Mouse (Mus musculus): ENCODE measurements around the gene Kank1. TPM values are rescaled to one million over a fixed set of nuclear protein-coding genes. Genes with fewer than 3 reads are reported as not detected.

The Kank1 gene
- polyA plus RNA-seq, 1 experiment: 30.6 TPM

DNA sequence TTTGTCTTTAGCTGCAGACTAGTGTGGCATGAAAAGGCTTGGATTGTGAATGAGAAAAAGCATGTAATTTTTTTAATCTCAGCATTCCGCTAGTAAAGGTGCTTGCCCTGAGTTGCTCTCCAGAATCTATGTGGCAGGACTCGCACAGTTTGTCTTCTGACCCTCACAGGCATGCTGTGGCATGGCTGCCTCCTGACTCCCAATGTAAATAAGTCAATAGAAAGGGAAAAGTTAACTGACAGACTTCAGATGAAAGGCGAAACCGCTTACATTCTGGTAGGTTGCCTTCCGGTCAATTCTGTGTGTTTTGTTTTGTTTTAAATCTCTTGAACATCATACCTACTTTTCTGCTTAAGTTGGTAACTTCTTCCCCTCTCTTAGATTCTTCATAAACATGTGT is 64.4 kb downstream of the Kank1 start:
- TF ChIP-seq POLR2A (IDR thresholded peaks at IDR 0.05; ENCODE audit: low read depth, low read length) (no peak), CTCF (IDR thresholded peaks at IDR 0.05; ENCODE audit: borderline replicate concordance, insufficient read depth, low read length) (no peak)

DNA sequence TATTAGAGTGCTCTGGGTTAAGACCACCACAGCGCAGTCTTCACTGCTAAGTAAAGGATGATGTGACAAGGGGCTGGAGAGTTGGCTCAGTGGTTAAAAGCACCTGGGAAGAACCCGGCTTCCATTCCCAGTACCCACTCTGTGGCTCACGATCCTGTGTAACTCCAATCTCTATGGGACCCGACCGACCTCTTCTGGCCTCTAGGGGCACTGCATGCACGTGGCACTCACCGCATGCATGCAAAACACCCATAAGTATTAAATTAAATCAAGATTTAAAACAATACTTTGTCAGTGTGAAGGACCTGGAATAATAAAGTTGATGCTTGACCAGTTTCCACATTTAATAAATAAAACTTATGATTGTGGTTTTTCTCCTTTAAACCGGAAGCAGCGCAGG is 69.5 kb downstream of the Kank1 start:
- TF ChIP-seq CTCF (IDR thresholded peaks at IDR 0.05; ENCODE audit: borderline replicate concordance, insufficient read depth, low read length) (peak; percentile 49; the same call in 1 of the 2 replicates), POLR2A (IDR thresholded peaks at IDR 0.05; ENCODE audit: low read depth, low read length) (no peak)
- H3K4me1 ChIP-seq (ENCODE audit: control insufficient read depth, insufficient read depth, low read length): no peaks in the 10 kb centered on the region
- no peak overlapping the region for H3K27ac ChIP-seq (ENCODE audit: insufficient read depth, low read length)
- no peak overlapping the region for H3K4me3 ChIP-seq (ENCODE audit: insufficient read depth, low read length)

More for the DNA sequence above, 64.4 kb downstream of the Kank1 start:
- no peak overlapping the region for H3K4me3 ChIP-seq (ENCODE audit: insufficient read depth, low read length)
- H3K4me1 ChIP-seq (ENCODE audit: control insufficient read depth, insufficient read depth, low read length): no peaks in the 10 kb centered on the region
- no peak overlapping the region for H3K27ac ChIP-seq (ENCODE audit: insufficient read depth, low read length)

DNA sequence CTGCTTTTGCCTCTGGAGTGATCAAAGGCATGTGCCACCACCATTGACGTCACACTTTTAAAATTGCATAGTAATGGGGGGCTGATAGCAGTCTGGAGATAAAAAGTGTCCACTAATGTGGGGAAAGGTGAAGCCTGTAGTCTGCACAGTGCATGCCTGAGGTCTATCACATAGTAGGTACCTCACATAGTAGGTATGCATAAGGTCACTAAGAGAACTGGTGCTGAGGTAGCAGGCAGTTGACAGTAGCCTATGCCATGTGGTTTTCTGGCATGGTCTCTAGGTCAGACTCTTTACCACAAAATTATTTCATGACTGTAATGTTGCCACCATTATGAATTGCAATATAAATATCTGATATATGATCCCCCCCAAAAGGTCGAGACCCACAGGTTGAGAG is 71.4 kb downstream of the Kank1 start:
- TF ChIP-seq POLR2A (IDR thresholded peaks at IDR 0.05; ENCODE audit: low read depth, low read length): no peak
- no peak for TF ChIP-seq CTCF (IDR thresholded peaks at IDR 0.05; ENCODE audit: borderline replicate concordance, insufficient read depth, low read length)
- H3K27ac ChIP-seq (ENCODE audit: insufficient read depth, low read length): no peak overlapping the region
- no peaks in the 10 kb centered on the region for H3K4me1 ChIP-seq (ENCODE audit: control insufficient read depth, insufficient read depth, low read length)
- no peak overlapping the region for H3K4me3 ChIP-seq (ENCODE audit: insufficient read depth, low read length)

DNA sequence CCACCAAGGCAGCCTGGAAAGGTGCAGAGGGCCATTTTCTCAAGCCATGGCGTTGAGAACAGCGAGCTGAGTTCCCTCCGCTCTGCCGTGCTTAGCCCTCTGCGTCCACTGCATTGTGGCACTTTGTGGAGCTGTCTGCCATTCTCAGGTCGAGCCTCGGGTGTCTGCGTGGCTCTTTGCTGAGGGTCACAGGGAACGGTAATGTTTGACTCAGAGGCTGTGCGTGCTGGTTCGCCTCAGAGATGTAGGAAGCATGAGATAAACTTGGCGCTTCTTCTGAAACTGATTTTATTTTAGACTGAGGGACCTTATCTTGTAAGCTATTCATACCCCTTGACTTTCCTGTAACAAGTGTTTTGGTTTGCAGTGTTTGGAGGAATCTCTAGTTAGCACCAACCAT is 72.0 kb downstream of the Kank1 start:
- TF ChIP-seq CTCF (IDR thresholded peaks at IDR 0.05; ENCODE audit: borderline replicate concordance, insufficient read depth, low read length) (no peak), POLR2A (IDR thresholded peaks at IDR 0.05; ENCODE audit: low read depth, low read length) (no peak)
- H3K27ac ChIP-seq (ENCODE audit: insufficient read depth, low read length): no peak overlapping the region
- no peak overlapping the region for H3K4me3 ChIP-seq (ENCODE audit: insufficient read depth, low read length)
- no peaks in the 10 kb centered on the region for H3K4me1 ChIP-seq (ENCODE audit: control insufficient read depth, insufficient read depth, low read length)

DNA sequence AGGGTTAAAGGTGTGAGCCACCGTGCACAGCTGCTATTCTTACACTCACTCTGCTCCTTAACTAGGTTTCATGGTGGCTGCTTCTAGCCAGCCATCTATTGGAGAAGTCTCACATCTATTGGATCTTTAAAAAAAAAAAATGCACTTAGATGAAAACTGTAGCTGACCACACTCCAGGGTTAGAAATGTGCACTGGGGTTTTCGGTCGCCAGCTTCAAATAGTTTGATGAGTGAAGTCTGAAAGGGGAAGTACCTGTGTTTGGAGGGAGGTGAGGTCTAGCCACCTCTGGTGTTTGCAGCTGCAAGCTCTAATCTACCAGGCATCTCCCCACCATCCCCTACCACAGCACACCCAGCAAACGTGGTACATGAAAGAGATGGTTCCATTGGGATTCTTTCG is 74.2 kb downstream of the Kank1 start:
- H3K27ac ChIP-seq (ENCODE audit: insufficient read depth, low read length): no peak overlapping the region
- H3K4me1 ChIP-seq (ENCODE audit: control insufficient read depth, insufficient read depth, low read length): no peaks in the 10 kb centered on the region
- no peak overlapping the region for H3K4me3 ChIP-seq (ENCODE audit: insufficient read depth, low read length)
- TF ChIP-seq CTCF (IDR thresholded peaks at IDR 0.05; ENCODE audit: borderline replicate concordance, insufficient read depth, low read length) (no peak), POLR2A (IDR thresholded peaks at IDR 0.05; ENCODE audit: low read depth, low read length) (no peak)

DNA sequence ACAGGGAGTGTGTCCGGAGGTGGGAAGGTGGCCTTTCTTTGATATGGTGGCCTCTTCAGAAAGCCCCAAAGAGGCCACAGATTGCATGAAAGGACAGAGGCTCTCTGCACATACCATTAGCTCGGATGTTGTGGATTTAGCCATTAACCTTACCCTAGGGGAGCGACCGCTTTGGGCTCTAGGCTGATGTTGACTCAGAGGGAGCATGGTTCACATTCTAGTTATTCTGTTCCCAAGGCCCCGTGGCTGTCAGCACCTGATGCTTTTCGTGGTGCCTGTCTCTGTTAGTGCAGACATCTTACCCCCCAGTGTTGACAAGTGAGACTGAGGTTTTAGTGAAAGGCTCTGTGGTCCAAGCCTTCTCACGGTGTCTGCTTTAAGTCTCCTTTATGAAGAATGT is 74.9 kb downstream of the Kank1 start:
- TF ChIP-seq CTCF (IDR thresholded peaks at IDR 0.05; ENCODE audit: borderline replicate concordance, insufficient read depth, low read length) (no peak), POLR2A (IDR thresholded peaks at IDR 0.05; ENCODE audit: low read depth, low read length) (no peak)
- Histone ChIP-seq H3K27ac (ENCODE audit: insufficient read depth, low read length) (no peak overlapping the region), H3K4me1 (ENCODE audit: control insufficient read depth, insufficient read depth, low read length) (no peaks in the 10 kb centered on the region), H3K4me3 (ENCODE audit: insufficient read depth, low read length) (no peak overlapping the region)

DNA sequence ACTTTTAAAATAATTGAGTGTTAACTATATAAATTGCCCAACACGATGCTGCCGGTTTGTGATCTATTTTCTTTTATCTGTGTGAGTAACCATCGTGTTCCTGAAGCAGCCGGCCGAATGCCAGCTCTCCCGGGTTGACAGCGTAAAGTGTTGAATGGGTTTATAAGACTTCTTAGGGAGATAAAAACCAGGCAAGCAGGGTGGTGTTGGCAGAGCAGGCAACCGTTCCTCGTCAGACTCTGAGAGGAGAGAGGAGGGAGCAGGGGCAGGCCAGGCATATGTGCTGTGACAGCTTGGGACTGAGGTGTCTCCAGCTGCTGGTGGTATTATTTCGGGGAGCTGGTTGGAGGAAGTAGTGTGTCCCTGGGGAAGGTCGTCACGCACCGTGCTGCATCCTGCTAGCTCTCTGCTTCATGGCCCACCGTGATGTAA is 78.7 kb downstream of the Kank1 start:
- Histone ChIP-seq H3K27ac (ENCODE audit: insufficient read depth, low read length) (no peak overlapping the region), H3K4me1 (ENCODE audit: control insufficient read depth, insufficient read depth, low read length) (no peaks in the 10 kb centered on the region), H3K4me3 (ENCODE audit: insufficient read depth, low read length) (no peak overlapping the region)
- TF ChIP-seq POLR2A (IDR thresholded peaks at IDR 0.05; ENCODE audit: low read depth, low read length): no peak
- no peak for TF ChIP-seq CTCF (IDR thresholded peaks at IDR 0.05; ENCODE audit: borderline replicate concordance, insufficient read depth, low read length)

DNA sequence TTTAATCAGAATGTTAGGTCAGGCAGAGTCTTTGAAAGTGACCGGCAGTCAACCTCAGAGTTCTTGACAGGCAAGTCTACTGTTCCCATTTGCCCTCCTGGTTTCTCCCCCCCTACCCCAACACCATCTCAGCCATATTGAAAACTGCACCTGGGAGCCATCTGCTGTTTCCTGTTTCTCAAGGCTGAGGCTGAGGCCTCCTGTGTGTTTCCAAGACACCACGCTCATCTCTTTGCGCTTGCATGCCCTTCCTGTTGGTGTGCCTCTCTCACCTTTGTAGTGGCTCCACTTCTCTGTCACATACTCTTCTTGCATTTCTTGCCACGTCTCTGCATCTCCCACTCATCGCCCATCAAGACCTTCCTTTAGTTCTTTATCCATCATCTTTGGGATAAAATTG is 79.2 kb downstream of the Kank1 start:
- no peak overlapping the region for H3K27ac ChIP-seq (ENCODE audit: insufficient read depth, low read length)
- H3K4me3 ChIP-seq (ENCODE audit: insufficient read depth, low read length): no peak overlapping the region
- H3K4me1 ChIP-seq (ENCODE audit: control insufficient read depth, insufficient read depth, low read length): no peaks in the 10 kb centered on the region
- TF ChIP-seq CTCF (IDR thresholded peaks at IDR 0.05; ENCODE audit: borderline replicate concordance, insufficient read depth, low read length) (no peak), POLR2A (IDR thresholded peaks at IDR 0.05; ENCODE audit: low read depth, low read length) (no peak)

DNA sequence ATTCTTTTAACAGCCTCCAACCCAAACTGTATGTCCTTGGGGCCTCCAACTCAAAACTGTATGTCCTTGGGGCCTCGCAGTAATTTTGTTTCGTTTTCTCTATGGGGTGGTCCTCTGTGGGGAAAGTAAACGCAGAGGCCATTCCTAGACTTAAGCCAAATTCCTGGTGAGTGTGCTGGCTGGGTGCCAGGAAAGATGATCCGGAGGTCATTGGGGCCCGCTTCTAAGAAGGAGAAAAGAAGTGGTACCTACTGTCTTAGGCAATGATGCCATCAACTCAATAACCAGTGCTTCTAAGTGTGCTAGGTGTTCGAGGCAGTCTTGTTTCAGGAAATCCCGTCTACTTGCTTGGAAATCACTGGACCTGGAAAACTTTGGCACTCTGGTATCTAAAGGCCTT is 87.5 kb downstream of the Kank1 start:
- TF ChIP-seq POLR2A (IDR thresholded peaks at IDR 0.05; ENCODE audit: low read depth, low read length) (no peak), CTCF (IDR thresholded peaks at IDR 0.05; ENCODE audit: borderline replicate concordance, insufficient read depth, low read length) (no peak)
- Histone ChIP-seq H3K27ac (ENCODE audit: insufficient read depth, low read length) (no peak overlapping the region), H3K4me3 (ENCODE audit: insufficient read depth, low read length) (no peak overlapping the region), H3K4me1 (ENCODE audit: control insufficient read depth, insufficient read depth, low read length) (no peaks in the 10 kb centered on the region)

DNA sequence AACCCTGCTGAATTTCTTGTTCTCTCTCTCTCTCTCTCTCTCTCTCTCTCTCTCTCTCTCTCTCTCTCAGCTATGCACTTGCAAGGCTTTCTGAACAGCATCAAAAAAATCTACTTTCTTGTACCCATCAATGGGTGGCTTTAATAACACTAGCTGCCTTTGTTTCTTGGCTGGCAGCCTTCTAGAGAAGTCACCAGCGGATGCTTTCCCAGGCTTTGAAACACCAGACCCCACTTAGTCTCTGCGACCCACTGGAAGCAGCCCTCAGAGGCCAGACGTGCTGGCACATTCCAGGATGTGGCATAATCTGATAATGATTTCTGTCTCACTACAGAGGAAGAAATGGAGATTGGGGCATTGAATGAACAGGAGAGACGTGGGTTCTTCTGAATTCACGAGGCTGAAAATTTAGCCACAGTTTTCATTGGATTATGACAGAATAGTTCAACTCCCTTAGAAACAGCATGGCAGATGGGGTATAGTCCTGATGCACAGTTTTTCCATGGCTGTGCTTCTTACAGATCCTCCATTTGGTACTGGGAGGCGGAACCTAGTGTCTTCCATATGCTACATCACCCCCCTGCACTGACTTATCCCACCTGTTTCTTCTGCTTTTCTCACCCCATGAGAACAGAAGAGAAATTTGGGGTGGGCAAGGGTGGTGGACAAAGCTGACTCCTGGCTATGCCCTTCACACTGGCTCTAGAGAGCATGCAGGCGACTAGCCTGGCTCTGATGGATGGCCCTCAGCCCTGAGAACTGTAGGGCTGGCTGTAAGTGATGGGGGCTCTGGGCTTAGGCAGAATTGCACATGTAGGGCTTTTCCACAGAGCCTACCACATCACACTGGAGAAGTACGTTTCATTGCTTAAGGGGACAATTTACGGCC is 88.6 kb downstream of the Kank1 start:
- Histone ChIP-seq H3K27ac (ENCODE audit: insufficient read depth, low read length) (no peak overlapping the region), H3K4me1 (ENCODE audit: control insufficient read depth, insufficient read depth, low read length) (no peaks in the 10 kb centered on the region), H3K4me3 (ENCODE audit: insufficient read depth, low read length) (no peak overlapping the region)
- TF ChIP-seq POLR2A (IDR thresholded peaks at IDR 0.05; ENCODE audit: low read depth, low read length) (no peak), CTCF (IDR thresholded peaks at IDR 0.05; ENCODE audit: borderline replicate concordance, insufficient read depth, low read length) (no peak)

All from embryonic fibroblast, embryonic 13.5 days (primary cell).